Mouse (Mus musculus): ENCODE data around the gene Tex2.

DNA sequence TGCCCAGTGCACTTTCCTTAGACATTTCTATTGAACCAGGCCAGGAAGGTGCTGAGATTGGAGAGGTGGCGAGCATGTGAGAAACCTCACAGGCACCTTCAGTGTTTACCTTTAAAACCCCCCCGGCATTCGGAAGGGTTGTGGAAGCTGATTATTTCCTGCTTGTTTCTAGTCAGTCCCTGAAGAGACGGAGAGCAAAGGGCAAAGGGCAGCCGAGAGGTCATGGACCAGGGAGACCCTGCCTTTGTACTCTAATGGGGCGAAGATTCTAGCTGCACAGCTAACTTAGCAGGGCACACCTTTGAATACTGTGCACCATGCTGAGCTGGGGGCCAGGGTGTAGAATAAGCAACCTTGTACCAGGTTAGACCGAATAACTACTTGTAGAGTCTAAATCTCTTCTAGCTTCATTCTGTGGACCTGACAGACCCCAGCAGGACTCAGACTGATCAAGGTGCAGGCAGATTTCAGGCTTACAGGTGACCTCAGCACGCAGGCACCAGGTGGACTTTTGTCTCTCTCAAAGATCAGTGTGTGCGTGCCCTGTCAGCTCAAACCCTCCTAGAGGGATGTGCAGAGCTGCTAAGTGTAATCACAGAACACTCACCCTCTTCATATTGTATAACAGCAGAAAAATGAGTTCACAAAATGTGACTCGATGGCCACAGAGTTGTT is 85.9 kb downstream of the Tex2 start:
- TF ChIP-seq POLR2A (IDR thresholded peaks at IDR 0.05; ENCODE audit: low read depth, low read length) (no peak), CTCF (IDR thresholded peaks at IDR 0.05; ENCODE audit: extremely low read depth, insufficient read depth, insufficient read length, insufficient replicate concordance) (no peak)
